Mouse (Mus musculus): ENCODE results near the gene Pick1.

GRCm38 (mm10) chr15:79281389-79281788, 52.4 kb downstream of the Pick1 start:
- TF ChIP-seq CTCF (IDR thresholded peaks at IDR 0.05; ENCODE audit: borderline replicate concordance, extremely low read depth, insufficient read depth, insufficient read length) (no peak), POLR2A (IDR thresholded peaks at IDR 0.05; ENCODE audit: borderline replicate concordance, extremely low read depth, insufficient read depth, insufficient read length, poor library complexity, severe bottlenecking) (no peak)

Measured in brain, embryonic 14.5 days (tissue).